Mouse (Mus musculus) megakaryocyte progenitor cell, adult 5-6 weeks (primary cell): ENCODE measurements around the gene Ppm1f. TPM values are rescaled to one million over a fixed set of nuclear protein-coding genes. Genes with fewer than 3 reads are reported as not detected.
"Not testable (repeated sequence)": the region's sequence is repeated elsewhere in the genome, so short reads cannot be mapped to it uniquely, and the experiment has no call there.

Experiments used
- ATAC-seq: replicated peaks from 2 replicates; pipeline ENCODE4 v1.8.0; 2016; ENCODE audit warnings: mild to moderate bottlenecking, moderate TSS enrichment, inconsistent platforms; ENCODE audit not compliant: poor library complexity
- total RNA-seq, 2 experiments: library from RNA; stranded (forward) in 1 of 2; stranded (reverse) in 1 of 2; fragments of 157-497, 149-512 nt in 1 of 2; fragments of 200-1000 nt in 1 of 2; gene quantifications; 2 replicates each; pipeline versions ENCODE4 v1.2.3 to v1.2.4; 2015 to 2017

Gene Ppm1f
- total RNA-seq (2015) (17.3 and 17.4 TPM in 2 replicates), total RNA-seq (2017) (43.6 and 45.2 TPM in 2 replicates)

DNA sequence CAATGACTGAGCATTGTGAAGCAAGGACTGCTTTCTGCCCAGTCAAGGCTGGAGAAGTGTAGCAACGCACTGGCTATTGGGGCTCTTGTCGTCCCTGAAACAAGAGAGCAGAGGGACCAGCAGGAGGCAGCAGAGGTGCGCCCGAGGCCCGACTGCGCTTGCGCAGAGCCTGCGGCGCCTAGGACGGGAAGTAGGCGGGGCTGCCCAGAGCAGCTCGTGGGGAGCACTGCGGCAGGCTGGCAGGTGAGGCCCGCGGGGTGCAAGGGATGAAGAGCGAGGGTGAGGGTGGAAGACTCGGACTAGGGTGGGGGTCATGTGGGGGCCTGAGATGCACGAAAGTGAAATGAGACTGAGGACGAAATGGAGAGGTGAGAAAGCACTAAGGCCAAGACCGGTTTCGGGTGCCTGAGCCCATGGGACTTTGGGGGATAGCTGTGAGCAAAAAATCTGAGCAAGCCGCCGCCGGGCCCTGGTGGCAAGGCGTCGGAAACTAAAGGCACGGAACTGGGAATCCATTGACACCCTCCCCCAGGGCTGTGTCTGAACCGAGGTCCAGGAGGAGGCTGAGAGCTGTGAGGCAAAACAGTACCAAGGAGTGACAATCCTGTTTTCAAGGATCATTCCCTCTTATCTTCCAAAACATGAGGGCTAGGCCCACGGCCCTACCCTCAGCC, at the start of gene Ppm1f:
Gene Ppm1f (plus strand): TSS at position 88 of the 674 bp plus-strand sequence.
- peak; percentile 92 for ATAC-seq

DNA sequence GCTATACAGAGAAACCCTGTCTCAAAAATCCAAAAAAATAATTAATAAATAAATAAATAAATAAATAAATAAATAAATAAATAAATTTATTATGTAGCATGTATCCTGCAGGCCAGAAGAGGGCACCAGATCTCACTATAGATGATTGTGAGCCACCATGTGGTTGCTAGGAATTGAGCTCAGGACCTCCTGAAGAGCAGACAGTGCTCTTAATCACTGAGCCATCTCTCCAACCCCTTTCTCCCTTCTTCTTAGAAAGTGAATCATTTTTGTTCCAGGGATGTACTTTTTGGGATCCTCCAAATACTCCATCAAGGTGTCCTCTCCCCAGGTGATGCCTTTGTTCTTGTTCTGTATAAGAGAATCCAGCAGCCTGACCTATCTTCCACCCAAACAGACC, 47.1 kb upstream of the Ppm1f start:
- no peak for ATAC-seq

DNA sequence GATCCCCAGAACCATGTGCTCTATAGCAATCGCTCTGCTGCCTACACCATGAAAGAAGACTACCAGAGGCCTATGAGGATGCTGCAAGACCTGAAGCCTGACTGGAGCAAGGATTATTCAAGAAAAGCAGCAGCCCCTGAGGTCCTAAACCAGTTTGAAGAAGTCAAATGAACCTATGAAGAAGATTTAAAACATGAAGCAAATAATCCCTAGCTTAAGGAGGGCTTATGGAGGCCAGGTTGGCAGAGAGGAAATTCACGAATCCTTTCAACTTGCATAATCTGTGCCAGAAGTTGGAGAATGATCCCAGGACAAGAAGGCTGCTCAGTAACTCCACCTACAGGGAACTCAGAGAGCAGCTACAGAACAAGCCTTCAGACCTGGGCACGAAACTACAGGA, 43.9 kb upstream of the Ppm1f start:
- ATAC-seq: no peak

DNA sequence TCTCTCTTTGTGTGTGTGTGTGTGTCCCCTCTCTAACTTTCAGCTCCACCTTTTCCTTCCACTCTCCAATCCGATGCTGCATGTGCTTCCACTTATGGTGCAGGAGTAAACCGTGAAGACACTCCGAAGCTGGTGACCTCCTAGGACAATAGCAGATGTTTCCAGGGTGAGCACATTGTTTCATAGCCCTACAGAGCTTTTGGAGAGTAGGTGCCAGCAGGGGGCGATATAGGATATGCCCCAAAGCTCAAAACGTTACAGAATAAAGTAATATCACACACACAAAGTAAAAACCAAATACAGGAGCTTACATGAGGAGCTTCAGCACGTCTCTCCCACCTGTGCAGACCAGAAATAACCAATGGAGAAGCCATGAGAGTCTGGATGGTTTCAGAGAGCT, 41.4 kb upstream of the Ppm1f start:
- peak; percentile 80 for ATAC-seq

DNA sequence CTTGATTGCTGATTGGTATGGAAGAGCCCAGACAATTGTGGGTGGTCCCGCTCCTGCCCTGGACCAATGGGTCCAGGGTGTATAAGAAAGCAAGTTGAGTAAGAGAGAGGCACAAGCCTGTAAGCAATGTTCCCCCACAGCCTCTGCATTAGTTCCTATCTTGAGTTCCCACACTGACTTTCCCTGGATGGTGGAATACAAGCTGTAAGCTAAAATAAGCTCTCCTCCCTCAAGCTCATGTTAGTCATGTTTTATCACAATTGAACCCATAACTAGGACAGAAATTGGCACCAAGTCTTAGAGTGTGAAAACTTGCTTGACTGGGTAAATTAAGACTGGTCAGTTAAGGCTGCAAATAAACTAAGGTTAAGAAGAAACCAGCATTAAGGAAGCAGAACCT, 40.7 kb upstream of the Ppm1f start:
- ATAC-seq: no peak

DNA sequence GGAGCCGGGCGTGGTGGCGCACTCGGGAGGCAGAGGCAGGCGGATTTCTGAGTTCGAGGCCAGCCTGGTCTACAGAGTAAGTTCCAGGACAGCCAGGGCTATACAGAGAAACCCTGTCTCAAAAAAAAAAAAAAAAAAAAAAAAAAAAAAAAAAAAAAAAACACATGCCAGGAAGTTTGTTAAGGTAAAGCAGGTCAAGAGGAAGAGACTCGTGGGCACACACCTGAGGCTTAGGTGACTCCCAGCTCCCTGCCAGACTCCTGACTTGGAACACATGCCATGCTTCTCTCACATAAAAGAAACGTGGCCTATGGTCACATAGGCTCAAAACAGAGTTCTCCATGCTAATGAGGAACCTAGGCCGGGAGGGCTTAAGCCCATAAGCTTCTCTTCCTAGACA, 40.2 kb upstream of the Ppm1f start:
- ATAC-seq: not testable (repeated sequence)

DNA sequence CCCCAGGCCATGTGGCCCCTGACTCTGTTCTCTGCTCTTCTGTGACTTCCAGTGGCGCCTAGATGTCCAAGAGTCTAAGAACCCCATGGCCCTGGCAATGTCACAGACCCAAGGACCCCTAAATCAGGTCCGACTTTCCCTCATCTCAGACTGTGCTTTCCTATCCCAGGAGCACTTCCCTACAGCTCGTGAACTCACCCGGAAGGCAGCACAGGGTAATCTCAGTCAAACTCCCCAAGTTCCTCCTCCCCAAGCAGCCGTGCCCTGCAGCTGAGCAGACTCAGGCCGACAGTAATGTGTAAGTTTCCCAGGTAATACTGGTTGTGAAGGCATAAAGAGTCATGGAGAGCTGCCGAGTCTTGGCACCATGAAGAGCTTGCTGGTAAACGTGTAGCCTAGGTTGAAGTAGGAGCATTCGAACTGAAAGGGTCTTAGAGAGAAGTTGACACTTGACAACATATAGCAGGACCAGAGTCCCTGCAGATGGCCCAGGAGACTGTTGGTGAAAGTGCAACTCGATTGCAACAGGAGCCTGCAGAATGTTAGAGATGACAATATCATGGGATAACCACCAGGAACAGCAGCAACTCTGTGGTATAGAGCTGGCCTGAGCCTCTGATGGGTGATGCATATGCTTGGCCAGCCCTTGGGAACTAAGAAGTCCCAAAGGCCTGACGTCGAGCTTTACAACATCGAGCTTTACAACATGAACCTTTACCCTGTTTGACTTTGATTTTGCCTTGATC, 39.4 kb upstream of the Ppm1f start:
- peak; percentile 57 for ATAC-seq

DNA sequence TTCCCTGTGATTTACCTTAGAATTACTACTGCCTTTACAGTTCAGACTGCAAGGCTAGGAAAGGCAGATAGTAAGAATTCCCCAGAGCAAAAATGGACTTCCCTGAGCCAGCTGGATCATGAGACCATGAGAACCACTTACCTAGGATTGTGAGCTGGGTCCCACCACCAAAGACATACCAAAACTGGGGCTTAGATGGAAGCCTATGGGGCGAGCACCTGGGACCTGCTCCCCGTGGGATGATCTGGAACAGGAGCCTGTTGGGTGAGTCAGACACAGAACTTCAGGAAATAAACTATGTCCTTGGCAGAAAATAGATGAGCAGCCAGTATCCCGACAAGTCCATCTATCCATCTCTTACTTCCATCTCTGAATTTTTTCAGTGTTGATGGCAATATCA, 34.0 kb upstream of the Ppm1f start:
- no peak for ATAC-seq

DNA sequence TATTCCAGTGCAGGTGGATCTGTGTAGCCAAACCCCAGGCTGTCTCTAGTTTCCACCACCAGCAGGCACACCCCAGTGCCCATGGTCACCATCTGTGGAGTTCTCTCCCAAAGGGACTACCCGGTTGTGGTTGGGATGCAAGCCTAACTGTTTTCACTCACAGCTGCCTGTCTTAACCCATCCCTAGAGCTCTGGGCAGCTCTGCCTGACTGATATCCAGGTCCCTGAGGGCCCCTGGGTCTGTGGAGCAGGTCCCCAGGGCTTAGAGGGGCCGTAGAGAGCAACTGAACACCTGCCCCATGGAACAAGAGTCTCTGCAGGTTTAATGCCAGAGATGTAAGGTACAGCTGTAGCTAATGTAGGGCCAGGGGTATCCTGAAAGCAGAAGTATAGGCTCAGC, 32.3 kb upstream of the Ppm1f start, which contains the start of gene Igll1:
Gene Igll1 (minus strand): TSS at position 8 of the 400 bp plus-strand sequence.
- no peak for ATAC-seq

DNA sequence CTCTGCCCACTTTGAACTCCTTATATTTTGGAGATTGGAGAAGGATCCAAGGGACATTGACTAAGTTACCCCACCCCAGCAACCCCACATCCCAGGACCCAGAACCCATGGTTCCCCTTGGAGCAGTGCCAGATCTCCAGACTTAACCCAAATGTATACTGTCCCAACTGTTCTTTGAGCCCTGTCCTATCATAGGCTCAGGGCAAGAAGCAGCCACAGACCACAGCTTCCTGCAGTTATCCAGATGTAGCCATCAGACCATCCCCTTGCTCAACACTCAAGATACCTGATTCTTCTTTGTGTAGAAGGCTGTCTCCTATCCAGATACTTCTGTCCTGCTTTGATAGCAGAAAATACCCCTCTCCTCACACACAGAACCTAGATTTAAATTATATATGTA, 31.1 kb upstream of the Ppm1f start:
- ATAC-seq: peak; percentile 97

DNA sequence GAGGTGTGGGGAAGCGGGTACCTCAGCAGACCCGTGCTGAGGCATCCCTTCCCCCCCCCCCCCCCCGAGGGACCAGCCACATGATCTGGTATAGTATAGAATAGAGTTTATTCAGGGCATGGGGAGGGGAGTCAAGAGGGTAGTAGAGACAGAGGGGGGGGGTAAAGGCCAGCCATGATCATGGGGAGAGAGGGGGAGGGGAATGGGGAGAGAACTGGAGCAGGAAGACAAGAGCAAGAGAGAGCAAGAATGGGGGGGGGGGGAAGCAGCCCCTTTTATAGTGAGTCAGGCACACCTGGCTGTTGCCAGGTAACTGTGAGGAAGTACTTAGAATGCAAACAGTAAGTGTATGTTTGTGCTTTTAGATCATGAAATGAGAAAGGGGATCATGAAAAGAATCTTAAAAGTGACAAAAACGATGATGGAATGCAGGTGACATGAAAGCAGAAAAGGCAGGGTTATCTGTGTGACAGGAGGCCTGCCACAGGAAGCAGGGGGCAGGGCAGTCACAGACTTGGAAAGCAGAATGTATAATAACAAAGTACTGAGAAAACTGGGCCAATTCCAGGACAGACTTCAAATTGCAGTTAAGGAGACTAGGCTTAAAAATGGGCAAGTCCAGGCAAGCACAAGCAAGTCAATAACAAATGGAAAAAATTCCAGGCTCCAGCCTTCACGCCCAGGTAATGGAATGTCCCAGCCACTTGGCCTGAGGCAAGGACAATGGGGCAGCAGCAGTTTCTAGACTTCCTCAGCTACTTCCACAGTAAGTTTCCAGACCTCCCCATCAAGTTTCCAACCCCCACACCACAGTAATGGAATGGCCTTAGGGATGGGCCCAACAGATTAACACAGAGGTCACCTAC, 30.3 kb upstream of the Ppm1f start:
- ATAC-seq: no peak

DNA sequence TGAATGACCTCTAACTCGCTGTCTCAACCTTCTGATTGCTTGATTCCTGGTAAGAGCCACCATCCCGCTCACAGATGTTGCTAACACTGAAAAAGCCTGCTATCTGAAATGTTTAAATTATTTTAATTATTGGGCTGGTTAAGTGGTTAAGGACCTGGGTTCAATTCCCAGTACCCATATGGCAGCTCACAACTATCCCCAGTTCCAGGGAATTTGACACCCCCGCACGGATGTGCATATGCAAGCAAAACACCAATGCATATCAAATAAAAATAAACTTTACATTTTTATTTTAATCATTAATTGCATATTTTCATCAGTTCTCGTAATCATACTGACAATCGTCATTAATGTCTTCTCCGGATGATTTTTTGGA, 26.0 kb upstream of the Ppm1f start:
- no peak for ATAC-seq

DNA sequence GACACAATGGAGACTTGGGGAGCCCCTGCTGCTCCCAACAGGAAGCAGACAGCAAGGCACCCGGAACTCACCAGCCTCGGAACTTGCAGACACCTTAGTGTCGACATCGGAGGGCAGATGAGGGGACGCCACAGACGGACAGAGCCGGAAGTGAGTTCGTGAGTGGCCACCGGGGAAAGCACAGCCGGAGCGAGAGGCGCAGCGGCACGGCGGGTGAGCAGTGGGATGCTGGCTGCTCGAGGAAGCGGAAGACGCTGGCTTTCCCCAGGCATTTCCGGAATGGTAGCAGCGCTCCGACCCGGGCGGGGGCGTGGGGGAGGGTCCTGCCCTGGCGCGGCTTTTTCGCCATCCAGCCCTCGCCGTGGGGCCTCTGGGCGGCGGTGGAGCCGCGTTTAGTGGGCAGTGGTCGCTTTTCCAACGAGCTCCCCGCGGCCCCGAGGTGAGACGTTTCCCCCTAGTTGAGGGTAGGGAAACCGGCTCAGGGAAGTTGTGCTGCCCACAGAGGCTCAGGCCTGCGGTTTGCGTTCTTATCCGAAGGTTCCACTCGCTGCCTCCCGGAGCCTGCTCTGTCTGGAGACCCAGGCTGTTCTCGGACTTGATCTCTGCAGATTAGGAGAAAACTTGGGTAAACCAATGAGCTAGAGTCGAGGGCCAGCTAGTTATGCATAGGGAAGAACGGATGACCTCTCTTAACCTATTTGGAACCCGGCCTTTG, 25.5 kb upstream of the Ppm1f start, which contains the start of the genes Top3b and Vpreb1:
Gene Top3b (plus strand): TSS at position 120 of the 715 bp plus-strand sequence.
Gene Vpreb1 (minus strand): TSS at position 227 of the 715 bp plus-strand sequence.
- peak; percentile 98 for ATAC-seq

DNA sequence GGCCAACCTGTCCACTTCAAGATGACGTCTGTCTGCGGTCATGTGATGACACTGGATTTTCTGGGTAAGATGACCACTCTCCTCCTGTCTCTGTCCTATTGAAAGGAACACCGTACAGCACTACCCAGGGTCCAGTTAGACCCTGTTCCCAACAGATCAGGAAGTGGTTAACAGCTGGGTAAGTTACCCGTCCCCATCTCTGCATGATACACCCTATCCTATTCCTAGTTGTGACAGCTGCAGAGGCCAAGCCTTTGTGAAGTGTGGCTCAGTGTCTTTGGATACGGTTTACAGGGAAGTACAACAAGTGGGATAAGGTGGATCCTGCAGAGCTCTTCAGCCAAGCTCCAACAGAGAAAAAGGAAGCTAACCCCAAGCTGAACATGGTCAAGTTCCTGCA, 17.2 kb upstream of the Ppm1f start:
- ATAC-seq: no peak

DNA sequence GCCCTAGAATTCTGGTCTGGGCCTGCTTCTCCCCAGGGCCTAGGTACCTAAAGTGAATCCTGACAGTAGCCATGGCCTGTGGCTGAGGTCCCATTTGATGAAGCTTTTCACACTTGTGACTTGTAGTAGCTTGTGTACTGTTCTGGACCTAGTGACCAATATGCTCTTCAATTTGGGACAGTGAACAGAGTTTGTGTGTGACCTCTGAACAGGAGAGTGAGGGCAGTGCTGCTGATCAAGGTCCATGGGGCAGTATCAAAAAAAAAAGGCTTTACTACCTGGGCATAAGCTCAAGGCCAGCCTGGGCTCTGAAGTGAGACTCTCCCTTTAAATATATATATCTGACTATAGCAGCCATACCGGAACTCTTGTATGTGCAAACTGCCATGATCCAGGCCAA, 7.9 kb upstream of the Ppm1f start:
- no peak for ATAC-seq

DNA sequence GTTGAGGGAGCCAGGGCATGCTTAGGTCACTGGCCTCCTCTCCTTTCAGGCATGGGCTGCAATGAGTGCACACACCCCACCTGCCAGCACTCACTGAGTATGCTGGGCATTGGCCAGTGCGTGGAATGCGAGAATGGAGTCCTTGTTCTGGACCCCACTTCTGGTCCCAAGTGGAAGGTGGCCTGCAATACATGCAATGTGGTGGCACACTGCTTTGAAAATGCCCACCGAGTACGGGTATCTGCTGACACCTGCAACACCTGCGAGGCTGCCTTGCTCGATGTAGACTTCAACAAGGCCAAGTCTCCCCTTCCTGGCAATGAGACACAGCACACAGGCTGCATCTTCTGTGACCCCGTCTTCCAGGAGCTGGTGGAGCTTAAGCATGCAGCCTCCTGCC, 3.9 kb upstream of the Ppm1f start:
- no peak for ATAC-seq

DNA sequence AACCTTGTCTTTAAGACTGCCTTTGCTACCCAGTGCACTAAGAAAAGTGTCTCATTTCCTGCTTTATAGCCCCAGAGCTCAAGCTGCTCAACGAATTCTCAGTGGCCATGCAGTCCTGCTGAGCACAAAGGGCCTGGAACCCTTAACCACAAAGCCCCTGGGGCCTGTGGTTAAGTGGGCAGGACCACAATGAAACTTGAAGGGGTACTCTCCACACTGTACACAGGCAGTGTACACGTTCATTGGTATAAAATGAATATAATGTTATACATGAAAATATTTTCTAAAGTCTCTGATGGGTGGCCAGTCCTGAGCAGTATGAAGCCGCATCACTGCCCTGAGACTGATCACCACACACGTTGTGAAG, 271 bp upstream of the Ppm1f start:
- ATAC-seq: peak; percentile 24

DNA sequence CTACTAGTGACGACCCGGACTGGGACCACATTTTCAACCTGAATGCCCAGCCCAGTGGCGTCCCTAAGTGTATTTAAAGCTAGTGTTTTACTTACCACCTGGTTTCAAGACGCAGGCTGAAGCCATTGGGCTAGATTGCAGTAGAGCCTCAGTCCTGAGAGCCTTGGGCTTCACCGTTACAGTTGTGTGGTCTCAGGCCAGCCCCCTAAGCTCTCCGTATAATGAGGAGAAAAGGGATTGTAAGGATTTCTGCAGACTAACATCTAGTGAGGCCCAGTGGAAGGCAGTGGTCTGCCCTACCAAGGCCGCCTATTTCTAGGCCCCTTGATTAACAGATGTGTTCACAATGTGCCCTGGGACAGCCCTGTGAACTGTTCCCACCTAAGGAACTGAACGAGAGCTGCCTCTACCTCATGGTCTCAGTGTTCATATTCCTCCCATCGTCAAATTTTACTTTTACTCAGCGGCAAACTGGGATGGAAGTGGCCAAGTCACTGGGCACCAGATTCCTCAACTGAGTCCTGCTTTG, 851 bp downstream of the Ppm1f start:
- ATAC-seq: no peak

DNA sequence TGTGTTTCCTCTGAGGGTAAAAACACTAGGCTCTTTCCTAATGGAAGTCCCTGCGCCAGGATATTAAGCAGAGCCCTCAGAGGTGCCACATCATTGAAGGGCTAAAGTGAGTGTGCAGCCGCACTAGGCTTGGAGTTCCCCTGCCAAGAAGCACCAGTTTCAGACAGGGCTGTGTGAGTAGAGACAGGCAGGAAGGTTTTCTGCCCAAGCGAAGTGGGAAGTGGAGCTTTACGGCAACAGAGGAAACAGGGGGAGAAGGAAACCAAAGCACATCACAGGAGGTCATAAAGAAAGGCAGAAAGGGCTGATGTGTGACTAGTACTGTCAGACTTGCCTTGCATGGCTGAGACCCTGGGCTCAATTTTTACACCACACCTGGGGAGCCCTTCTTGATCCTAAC, 6.1 kb downstream of the Ppm1f start:
- peak; percentile 60 for ATAC-seq

DNA sequence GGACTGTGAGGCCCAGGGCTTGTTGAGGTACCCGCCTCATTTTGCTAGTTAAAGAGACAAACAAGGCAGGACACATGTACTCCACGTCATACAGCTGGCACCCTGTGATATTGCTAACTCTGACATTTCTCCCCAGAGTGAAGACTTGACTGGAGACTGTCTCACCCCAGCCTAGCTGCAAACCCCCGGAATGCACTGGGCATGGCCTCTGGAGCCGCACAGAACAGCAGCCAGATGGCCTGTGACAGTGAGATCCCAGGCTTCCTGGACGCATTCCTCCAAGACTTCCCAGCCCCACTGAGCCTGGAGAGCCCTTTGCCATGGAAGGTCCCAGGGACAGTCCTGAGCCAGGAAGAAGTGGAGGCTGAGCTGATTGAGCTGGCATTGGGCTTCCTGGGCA, 6.9 kb downstream of the Ppm1f start:
- no peak for ATAC-seq

DNA sequence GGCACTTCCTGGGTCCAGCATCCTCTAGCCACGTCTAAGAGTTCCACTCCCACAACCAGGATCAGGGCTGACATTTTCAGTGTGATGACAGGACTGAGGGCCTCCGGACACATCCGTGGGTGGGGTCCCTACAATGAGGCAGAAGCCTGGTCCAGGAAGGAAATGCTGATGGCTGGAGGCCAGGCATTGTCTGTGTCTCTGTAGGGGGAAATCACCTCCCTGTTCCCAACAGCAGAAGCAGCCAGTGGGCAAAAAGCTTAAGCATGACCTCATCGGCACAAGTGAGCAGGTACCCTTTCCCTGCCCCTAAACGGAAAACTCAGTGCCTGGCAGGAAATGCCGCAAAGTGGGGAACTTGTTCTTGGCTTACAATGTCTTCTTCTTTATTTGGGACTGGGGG, 11.5 kb downstream of the Ppm1f start:
- no peak for ATAC-seq
